Mouse (Mus musculus): ENCODE results near the gene Awat2. TPM values are rescaled to one million over a fixed set of nuclear protein-coding genes. Genes with fewer than 3 reads are reported as not detected.
"Not testable (repeated sequence)": the region's sequence is repeated elsewhere in the genome, so short reads cannot be mapped to it uniquely, and the experiment has no call there.

Awat2 gene
- not detected in 2 replicates for polyA plus RNA-seq (2014; fragmentation: Nextera tagmentation; extraction: Ambion mirVana)

- H3K4me1 ChIP-seq (ENCODE audit: control insufficient read depth, insufficient read depth, low read length); H3K4me3 ChIP-seq (ENCODE audit: low read depth, low read length); ATAC-seq (ENCODE audit: low read depth); H3K27ac ChIP-seq (ENCODE audit: low read depth, low read length); H3K27me3 ChIP-seq (ENCODE audit: control insufficient read depth, insufficient read depth, low read length); H3K9me3 ChIP-seq (ENCODE audit: control insufficient read depth, low read length); H3K9ac ChIP-seq (replicated peaks; ENCODE audit: low read depth, low read length); H3K36me3 ChIP-seq (ENCODE audit: control insufficient read depth, insufficient read depth, low read length); H3K4me2 ChIP-seq (ENCODE audit: low read depth, low read length): not testable (repeated sequence)
- 72% methylated on average over 2 of the region's 2 CpGs for WGBS
Measured at GRCm38 (mm10) chrX:100442617-100443016, at the start of gene Awat2. Gene Awat2 (minus strand): TSS chrX:100442717.

GRCm38 (mm10) chrX:100480317-100480716, 37.8 kb upstream of the Awat2 start:
- Histone ChIP-seq H3K27me3 (ENCODE audit: control insufficient read depth, insufficient read depth, low read length) (no peaks in the 10 kb centered on the region), H3K9ac (replicated peaks; ENCODE audit: low read depth, low read length) (no peak overlapping the region), H3K36me3 (ENCODE audit: control insufficient read depth, insufficient read depth, low read length) (no peaks in the 10 kb centered on the region), H3K27ac (ENCODE audit: low read depth, low read length) (no peak overlapping the region), H3K4me1 (ENCODE audit: control insufficient read depth, insufficient read depth, low read length) (no peaks in the 10 kb centered on the region), H3K4me3 (ENCODE audit: low read depth, low read length) (no peak overlapping the region), H3K4me2 (ENCODE audit: low read depth, low read length) (no peak overlapping the region), H3K9me3 (ENCODE audit: control insufficient read depth, low read length) (no peaks in the 10 kb centered on the region)
- 34% methylated on average over 3 of the region's 3 CpGs for WGBS
- ATAC-seq (ENCODE audit: low read depth): peak; percentile 93

- Histone ChIP-seq H3K4me2 (ENCODE audit: low read depth, low read length) (no peak overlapping the region), H3K9me3 (ENCODE audit: control insufficient read depth, low read length) (no peaks in the 10 kb centered on the region), H3K36me3 (ENCODE audit: control insufficient read depth, insufficient read depth, low read length) (no peaks in the 10 kb centered on the region), H3K9ac (replicated peaks; ENCODE audit: low read depth, low read length) (no peak overlapping the region), H3K4me3 (ENCODE audit: low read depth, low read length) (no peak overlapping the region), H3K27ac (ENCODE audit: low read depth, low read length) (no peak overlapping the region), H3K27me3 (ENCODE audit: control insufficient read depth, insufficient read depth, low read length) (no peaks in the 10 kb centered on the region), H3K4me1 (ENCODE audit: control insufficient read depth, insufficient read depth, low read length) (no peaks in the 10 kb centered on the region)
- ATAC-seq (ENCODE audit: low read depth): no peak
- 81% methylated on average over 4 of the region's 4 CpGs for WGBS
Measured at GRCm38 (mm10) chrX:100475569-100476223, 33.2 kb upstream of the Awat2 start.

- Histone ChIP-seq H3K9me3 (ENCODE audit: control insufficient read depth, low read length) (no peaks in the 10 kb centered on the region), H3K4me3 (ENCODE audit: low read depth, low read length) (no peak overlapping the region), H3K27ac (ENCODE audit: low read depth, low read length) (no peak overlapping the region), H3K4me2 (ENCODE audit: low read depth, low read length) (no peak overlapping the region), H3K27me3 (ENCODE audit: control insufficient read depth, insufficient read depth, low read length) (no peaks in the 10 kb centered on the region), H3K36me3 (ENCODE audit: control insufficient read depth, insufficient read depth, low read length) (no peaks in the 10 kb centered on the region), H3K4me1 (ENCODE audit: control insufficient read depth, insufficient read depth, low read length) (no peaks in the 10 kb centered on the region), H3K9ac (replicated peaks; ENCODE audit: low read depth, low read length) (no peak overlapping the region)
- 82% methylated on average over 3 of the region's 3 CpGs for WGBS
- no peak for ATAC-seq (ENCODE audit: low read depth)
Measured at GRCm38 (mm10) chrX:100471491-100471890, 29.0 kb upstream of the Awat2 start.

GRCm38 (mm10) chrX:100470126-100470525, 27.6 kb upstream of the Awat2 start:
- ATAC-seq (ENCODE audit: low read depth): no peak
- Histone ChIP-seq H3K27me3 (ENCODE audit: control insufficient read depth, insufficient read depth, low read length) (no peaks in the 10 kb centered on the region), H3K27ac (ENCODE audit: low read depth, low read length) (no peak overlapping the region), H3K4me2 (ENCODE audit: low read depth, low read length) (no peak overlapping the region), H3K4me3 (ENCODE audit: low read depth, low read length) (no peak overlapping the region), H3K36me3 (ENCODE audit: control insufficient read depth, insufficient read depth, low read length) (no peaks in the 10 kb centered on the region), H3K4me1 (ENCODE audit: control insufficient read depth, insufficient read depth, low read length) (no peaks in the 10 kb centered on the region), H3K9me3 (ENCODE audit: control insufficient read depth, low read length) (no peaks in the 10 kb centered on the region), H3K9ac (replicated peaks; ENCODE audit: low read depth, low read length) (no peak overlapping the region)
- WGBS: 86% methylated on average over 3 of the region's 3 CpGs

GRCm38 (mm10) chrX:100468047-100468446, 25.5 kb upstream of the Awat2 start:
- 79% methylated on average over 4 of the region's 4 CpGs for WGBS
- no peak overlapping the region for H3K4me2 ChIP-seq (ENCODE audit: low read depth, low read length)
- no peaks in the 10 kb centered on the region for H3K36me3 ChIP-seq (ENCODE audit: control insufficient read depth, insufficient read depth, low read length)
- H3K4me3 ChIP-seq (ENCODE audit: low read depth, low read length): no peak overlapping the region
- ATAC-seq (ENCODE audit: low read depth): no peak
- H3K4me1 ChIP-seq (ENCODE audit: control insufficient read depth, insufficient read depth, low read length): no peaks in the 10 kb centered on the region
- no peaks in the 10 kb centered on the region for H3K9me3 ChIP-seq (ENCODE audit: control insufficient read depth, low read length)
- H3K27me3 ChIP-seq (ENCODE audit: control insufficient read depth, insufficient read depth, low read length): no peaks in the 10 kb centered on the region
- H3K27ac ChIP-seq (ENCODE audit: low read depth, low read length): no peak overlapping the region
- H3K9ac ChIP-seq (replicated peaks; ENCODE audit: low read depth, low read length): no peak overlapping the region

- no peaks in the 10 kb centered on the region for H3K36me3 ChIP-seq (ENCODE audit: control insufficient read depth, insufficient read depth, low read length)
- no peaks in the 10 kb centered on the region for H3K4me1 ChIP-seq (ENCODE audit: control insufficient read depth, insufficient read depth, low read length)
- no peak overlapping the region for H3K27ac ChIP-seq (ENCODE audit: low read depth, low read length)
- H3K9ac ChIP-seq (replicated peaks; ENCODE audit: low read depth, low read length): no peak overlapping the region
- H3K9me3 ChIP-seq (ENCODE audit: control insufficient read depth, low read length): no peaks in the 10 kb centered on the region
- no peak overlapping the region for H3K4me2 ChIP-seq (ENCODE audit: low read depth, low read length)
- 88% methylated on average over 7 of the region's 7 CpGs for WGBS
- ATAC-seq (ENCODE audit: low read depth): no peak
- H3K4me3 ChIP-seq (ENCODE audit: low read depth, low read length): no peak overlapping the region
- no peaks in the 10 kb centered on the region for H3K27me3 ChIP-seq (ENCODE audit: control insufficient read depth, insufficient read depth, low read length)
Measured at GRCm38 (mm10) chrX:100443532-100443931, 1.0 kb upstream of the Awat2 start.

- H3K4me1 ChIP-seq (ENCODE audit: control insufficient read depth, insufficient read depth, low read length): no peaks in the 10 kb centered on the region
- no peak overlapping the region for H3K9ac ChIP-seq (replicated peaks; ENCODE audit: low read depth, low read length)
- no peak overlapping the region for H3K4me3 ChIP-seq (ENCODE audit: low read depth, low read length)
- H3K27me3 ChIP-seq (ENCODE audit: control insufficient read depth, insufficient read depth, low read length): no peaks in the 10 kb centered on the region
- no peak overlapping the region for H3K4me2 ChIP-seq (ENCODE audit: low read depth, low read length)
- H3K36me3 ChIP-seq (ENCODE audit: control insufficient read depth, insufficient read depth, low read length): no peaks in the 10 kb centered on the region
- H3K9me3 ChIP-seq (ENCODE audit: control insufficient read depth, low read length): no peaks in the 10 kb centered on the region
- no peak for ATAC-seq (ENCODE audit: low read depth)
- H3K27ac ChIP-seq (ENCODE audit: low read depth, low read length): no peak overlapping the region
- WGBS: 55% methylated on average over 3 of the region's 3 CpGs
Measured at GRCm38 (mm10) chrX:100432311-100432710, 10.2 kb downstream of the Awat2 start.

- Histone ChIP-seq H3K36me3 (ENCODE audit: control insufficient read depth, insufficient read depth, low read length) (no peaks in the 10 kb centered on the region), H3K4me1 (ENCODE audit: control insufficient read depth, insufficient read depth, low read length) (no peaks in the 10 kb centered on the region), H3K9me3 (ENCODE audit: control insufficient read depth, low read length) (no peaks in the 10 kb centered on the region), H3K9ac (replicated peaks; ENCODE audit: low read depth, low read length) (no peak within 1 kb of the TSS), H3K27ac (ENCODE audit: low read depth, low read length) (no peak within 1 kb of the TSS), H3K27me3 (ENCODE audit: control insufficient read depth, insufficient read depth, low read length) (no peaks in the 10 kb centered on the region), H3K4me2 (ENCODE audit: low read depth, low read length) (no peak within 1 kb of the TSS), H3K4me3 (ENCODE audit: low read depth, low read length) (no peak within 1 kb of the TSS)
- no peak for ATAC-seq (ENCODE audit: low read depth)
- 88% methylated on average over 21 of the region's 21 CpGs for WGBS
Measured at GRCm38 (mm10) chrX:100428693-100429092, 13.8 kb downstream of the Awat2 start, which contains the start of gene Otud6a. Gene Otud6a (plus strand): TSS chrX:100429013.
